Mouse (Mus musculus) erythroblast, embryonic 14.5 days (primary cell): ENCODE results near the gene Sgcd.

Experiments used
- GATA1 ChIP-seq: IDR thresholded peaks from 2 replicates; pipeline ENCODE4 v1.6.1; 2012; ENCODE audit warnings: low read length, inconsistent platforms, mixed read lengths
- TAL1 ChIP-seq: IDR thresholded peaks from 3 replicates; pipeline ENCODE4 v1.6.1; 2012; ENCODE audit warnings: low read length, inconsistent platforms, mixed read lengths

DNA sequence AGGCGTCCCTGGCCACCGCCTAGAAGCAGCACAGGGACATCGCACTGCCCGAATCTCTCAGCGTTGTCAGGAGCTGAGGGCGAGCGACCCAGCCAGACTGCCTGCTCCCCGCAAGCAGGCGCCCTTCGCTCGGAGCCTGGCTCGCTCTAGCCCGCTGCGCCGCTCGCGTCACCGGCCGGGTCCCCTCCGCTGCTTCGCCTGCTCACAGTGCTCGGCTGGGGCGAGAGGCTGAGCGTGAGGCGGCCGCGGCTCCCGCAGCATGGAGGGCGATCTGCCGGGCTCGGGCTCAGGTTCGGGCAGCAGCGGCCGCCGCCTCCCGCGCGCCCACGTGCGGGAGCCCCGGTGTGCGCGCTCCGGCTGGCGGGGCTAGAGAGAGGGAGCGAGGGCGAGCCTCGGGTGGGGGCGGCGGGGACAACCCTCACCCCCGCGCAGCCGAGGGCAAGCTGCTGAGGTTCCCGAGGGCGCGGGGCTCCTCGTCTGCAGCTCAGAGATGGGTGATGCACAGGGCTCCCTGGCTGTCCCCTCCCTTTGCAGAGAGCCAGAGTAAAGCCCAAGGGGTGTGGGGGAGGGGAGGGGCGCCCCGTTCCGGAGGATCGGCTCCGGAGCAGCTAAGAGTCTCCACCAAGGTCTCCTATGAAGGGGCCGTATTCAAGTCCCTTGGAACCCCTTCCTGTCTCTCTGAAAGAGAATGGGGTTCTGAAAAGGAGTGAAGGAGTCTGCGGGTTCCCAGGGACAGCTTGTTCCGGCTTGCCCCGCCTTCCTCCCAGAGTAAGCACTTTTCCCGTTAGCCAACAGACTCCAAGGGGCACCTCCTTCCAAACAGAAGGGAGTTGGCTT, at the start of gene Sgcd:
- TF ChIP-seq GATA1 = no peak
- TF ChIP-seq TAL1 = no peak
